In genomic region chr2:153045884-153046299, GRCm38 (mm10) we compare ENCODE assay signal across 10 mouse cellular contexts. TPM values are rescaled to one million over a fixed set of nuclear protein-coding genes. Genes with fewer than 3 reads are reported as not detected.
DNase-seq lines count a peak whose midpoint lies in the region; ATAC-seq and TF ChIP-seq lines count a peak whose summit lies in the region.
"Had no signal": no experiment of that assay in that cellular context is flagged by ENCODE, and none has a peak within 500 bp of the region (broad histone marks: within the 10 kb centered on the region; RNA-seq: fewer than 3 reads in every experiment).

No protein-coding gene starts in this region.

- no peaks in the 10 kb centered on the region for H3K36me3 ChIP-seq in lung, embryonic 14.5 days (ENCODE audit: insufficient read depth)
- no peaks in the 10 kb centered on the region for H3K36me3 ChIP-seq in lung, postnatal 0 days (ENCODE audit: insufficient read depth, low read length)
- no peaks in the 10 kb centered on the region for H3K36me3 ChIP-seq in hindbrain, embryonic 14.5 days (replicated peaks; ENCODE audit: control insufficient read depth, insufficient read depth)
- H3K36me3 ChIP-seq in heart, embryonic 10.5 days, result no peaks in the 10 kb centered on the region

- peak; percentile 69 for DNase-seq in lung, embryonic 14.5 days
- DNase-seq in lung, postnatal 0 days (ENCODE audit: low spot score), result no peak
- DNase-seq in cerebellum, postnatal 36 days, result peak; percentile 48 to 50
- peak; percentile 57 for DNase-seq in hindbrain, embryonic 14.5 days (ENCODE audit: low spot score)
- peak; percentile 58 to 74 for DNase-seq in thymus, adult 18-20 months
- DNase-seq in heart, embryonic 10.5 days (ENCODE audit: low spot score), result no peak
- DNase-seq in gastrocnemius, postnatal 14 days, result no peak
- DNase-seq in spleen, postnatal 14 days (ENCODE audit: low spot score in 2 of 2), result no peak
- DNase-seq: heart, adult 11 months had no signal

- no peaks in the 10 kb centered on the region for H3K9me3 ChIP-seq in lung, embryonic 14.5 days (ENCODE audit: low read depth, low read length)
- H3K9me3 ChIP-seq in lung, postnatal 0 days (ENCODE audit: low read length), result no peaks in the 10 kb centered on the region
- H3K9me3 ChIP-seq in hindbrain, embryonic 14.5 days (ENCODE audit: control insufficient read depth, low read length), result no peaks in the 10 kb centered on the region
- no peaks in the 10 kb centered on the region for H3K9me3 ChIP-seq in heart, embryonic 10.5 days

- intact Hi-C loops in gastrocnemius, postnatal 14 days (cut with DNase I; ENCODE audit: low total_unique reads), result no loop called here

- H3K4me2 ChIP-seq in lung, embryonic 14.5 days, result no peak overlapping the region
- H3K4me2 ChIP-seq in lung, postnatal 0 days (replicated peaks; ENCODE audit: low read depth, low read length), result no peak overlapping the region
- no peak overlapping the region for H3K4me2 ChIP-seq in hindbrain, embryonic 14.5 days (replicated peaks)

- WGBS in lung, embryonic 14.5 days, result 15% methylated on average over 8 of the region's 8 CpGs
- WGBS in lung, postnatal 0 days, result 21% methylated on average over 8 of the region's 8 CpGs
- 25% methylated on average over 8 of the region's 8 CpGs for WGBS in hindbrain, embryonic 14.5 days
- 32% methylated on average over 8 of the region's 8 CpGs for WGBS in heart, embryonic 10.5 days

- TF ChIP-seq EP300 in lung, postnatal 0 days (IDR thresholded peaks at IDR 0.05), result no peak

- H3K9ac ChIP-seq in lung, embryonic 14.5 days, result no peak overlapping the region
- no peak overlapping the region for H3K9ac ChIP-seq in lung, postnatal 0 days (replicated peaks; ENCODE audit: low read depth)
- H3K9ac ChIP-seq in hindbrain, embryonic 14.5 days, result no peak overlapping the region
- H3K9ac ChIP-seq: liver, embryonic 14.5 days had no signal

- H3K27me3 ChIP-seq in lung, embryonic 14.5 days (ENCODE audit: insufficient read depth, low read length), result peaks cover 4% of the 10 kb centered on the region; the same call in 1 of the 2 replicates
- H3K27me3 ChIP-seq in lung, postnatal 0 days (replicated peaks; ENCODE audit: insufficient read depth, low read length), result no peaks in the 10 kb centered on the region
- no peaks in the 10 kb centered on the region for H3K27me3 ChIP-seq in hindbrain, embryonic 14.5 days (ENCODE audit: control insufficient read depth, insufficient read depth, low read length)
- peaks cover 58% of the 10 kb centered on the region for H3K27me3 ChIP-seq in heart, embryonic 10.5 days (ENCODE audit: insufficient read depth, poor library complexity, severe bottlenecking)

- no peak overlapping the region for H3K4me3 ChIP-seq in lung, embryonic 14.5 days (ENCODE audit: low read depth, low read length)
- H3K4me3 ChIP-seq in lung, postnatal 0 days (ENCODE audit: low read depth, low read length), result no peak overlapping the region
- H3K4me3 ChIP-seq in hindbrain, embryonic 14.5 days (replicated peaks; ENCODE audit: low read length), result no peak overlapping the region
- no peak overlapping the region for H3K4me3 ChIP-seq in heart, embryonic 10.5 days

- ATAC-seq in lung, embryonic 14.5 days (ENCODE audit: insufficient read depth), result no peak
- no peak for ATAC-seq in lung, postnatal 0 days
- ATAC-seq in hindbrain, embryonic 14.5 days (ENCODE audit: low FRiP score), result peak; percentile 37; the same call in 1 of the 2 replicates

- no peaks in the 10 kb centered on the region for H3K4me1 ChIP-seq in lung, embryonic 14.5 days (ENCODE audit: insufficient read depth)
- H3K4me1 ChIP-seq in lung, postnatal 0 days (ENCODE audit: insufficient read depth, low read depth, low read length), result no peaks in the 10 kb centered on the region
- peaks cover 15% of the 10 kb centered on the region for H3K4me1 ChIP-seq in hindbrain, embryonic 14.5 days (replicated peaks; ENCODE audit: control insufficient read depth, insufficient read depth, low read length)
- no peaks in the 10 kb centered on the region for H3K4me1 ChIP-seq in heart, embryonic 10.5 days

- H3K27ac ChIP-seq in lung, embryonic 14.5 days (ENCODE audit: low read depth), result no peak overlapping the region
- no peak overlapping the region for H3K27ac ChIP-seq in lung, postnatal 0 days (ENCODE audit: low read length)
- H3K27ac ChIP-seq in hindbrain, embryonic 14.5 days, result peak overlapping the region; percentile 55
- H3K27ac ChIP-seq in heart, embryonic 10.5 days, result no peak overlapping the region
- H3K27ac ChIP-seq: liver, embryonic 14.5 days had no signal

- TF ChIP-seq CTCF in lung, embryonic 14.5 days (IDR thresholded peaks at IDR 0.05; ENCODE audit: low read depth), result no peak
- TF ChIP-seq CTCF in lung, postnatal 0 days (IDR thresholded peaks at IDR 0.05), result no peak

RNA-seq across cellular contexts. Expression of gene Xkr7, which starts 14.2 kb away (rescaled TPM):
- not detected in 2 replicates for polyA plus RNA-seq in lung, embryonic 14.5 days (2014; fragmentation: Nextera tagmentation; extraction: Ambion mirVana)
- not detected in 2 replicates for polyA plus RNA-seq in lung, postnatal 0 days (2015; fragmentation: Nextera tagmentation; extraction: Ambion mirVana)
- polyA plus RNA-seq in hindbrain, embryonic 14.5 days (2014; fragmentation: Nextera tagmentation; extraction: Ambion mirVana), result 0.84 and 1.8 TPM in 2 replicates
- polyA plus RNA-seq in heart, embryonic 10.5 days (2016; fragmentation: Nextera tagmentation; extraction: Ambion mirVana), result not detected in 2 replicates
- under 1 TPM in 1 of 2 experiments, not detected in 1; 0.37 TPM for total RNA-seq in gastrocnemius, postnatal 14 days (2021)
- polyA plus RNA-seq: liver, embryonic 14.5 days had no signal

RNA-seq across cellular contexts. Expression of gene Ccm2l, which starts 19.9 kb away (rescaled TPM):
- 5.7 and 6.0 TPM in 2 replicates for polyA plus RNA-seq in lung, embryonic 14.5 days (2014; fragmentation: Nextera tagmentation; extraction: Ambion mirVana)
- polyA plus RNA-seq in lung, postnatal 0 days (2015; fragmentation: Nextera tagmentation; extraction: Ambion mirVana), result 10.7 and 11.1 TPM in 2 replicates
- 1.7 and 2.4 TPM in 2 replicates for polyA plus RNA-seq in hindbrain, embryonic 14.5 days (2014; fragmentation: Nextera tagmentation; extraction: Ambion mirVana)
- polyA plus RNA-seq in heart, embryonic 10.5 days (2016; fragmentation: Nextera tagmentation; extraction: Ambion mirVana), result 4.4 and 5.1 TPM in 2 replicates
- 1 to 10 TPM; 5.9 to 9.1 TPM for total RNA-seq in gastrocnemius, postnatal 14 days (2021)

RNA-seq across cellular contexts. Expression of gene Pdrg1, which starts 30.7 kb away (rescaled TPM):
- 54.5 and 56.8 TPM in 2 replicates for polyA plus RNA-seq in lung, embryonic 14.5 days (2014; fragmentation: Nextera tagmentation; extraction: Ambion mirVana)
- polyA plus RNA-seq in lung, postnatal 0 days (2015; fragmentation: Nextera tagmentation; extraction: Ambion mirVana), result 76.6 and 97.2 TPM in 2 replicates
- 137 and 149 TPM in 2 replicates for polyA plus RNA-seq in hindbrain, embryonic 14.5 days (2014; fragmentation: Nextera tagmentation; extraction: Ambion mirVana)
- polyA plus RNA-seq in heart, embryonic 10.5 days (2016; fragmentation: Nextera tagmentation; extraction: Ambion mirVana), result 89.9 and 94.4 TPM in 2 replicates
- total RNA-seq in gastrocnemius, postnatal 14 days (2021), result 10 to 100 TPM; 56.8 to 65.5 TPM

Comparison
In these comparisons a context has a peak if more than half of its experiments do, and no peak if none do; other contexts are left out.
1. DNase-seq: peak in lung, embryonic 14.5 days (single experiment), cerebellum, postnatal 36 days (2 of 2), hindbrain, embryonic 14.5 days (single experiment) and thymus, adult 18-20 months (2 of 2); none in lung, postnatal 0 days (single experiment), heart, embryonic 10.5 days (single experiment), gastrocnemius, postnatal 14 days (single experiment) and spleen, postnatal 14 days (0 of 2).